Mouse (Mus musculus) limb, embryonic 10.5 days (tissue): ENCODE data around the gene Hhipl1. TPM values are rescaled to one million over a fixed set of nuclear protein-coding genes. Genes with fewer than 3 reads are reported as not detected.

ENCODE experiments used
- polyA plus RNA-seq: library from polyadenylated mRNA; unstranded; fragments of >200 nt; fragmentation: Nextera tagmentation; extraction: Ambion mirVana; gene quantifications from 2 replicates; pipeline ENCODE4 v1.2.1, GENCODE M21; 2016

The Hhipl1 gene
- polyA plus RNA-seq, 1 experiment from 2014 or later = 0.21 TPM

Other genes with a start within 250 kb of the Hhipl1 start
- gene Setd3, start 127.0 kb upstream of the Hhipl1 start, polyA plus RNA-seq = 71.4 and 76.9 TPM in 2 replicates
- 3.3 and 3.4 TPM in 2 replicates for gene Ccnk, start 126.7 kb upstream of the Hhipl1 start, polyA plus RNA-seq
- 5.4 and 6.2 TPM in 2 replicates for gene Ccdc85c, start 30.8 kb upstream of the Hhipl1 start, polyA plus RNA-seq
- 1.9 and 2.0 TPM in 2 replicates for gene Cyp46a1, start 28.1 kb downstream of the Hhipl1 start, polyA plus RNA-seq
- gene Eml1, start 64.7 kb downstream of the Hhipl1 start, polyA plus RNA-seq = 47.1 and 64.7 TPM in 2 replicates
- gene Evl, start 248.4 kb downstream of the Hhipl1 start, polyA plus RNA-seq = 50.3 and 50.7 TPM in 2 replicates